Mouse (Mus musculus): ENCODE results near the gene Fam161a. TPM values are rescaled to one million over a fixed set of nuclear protein-coding genes. Genes with fewer than 3 reads are reported as not detected.

The Fam161a gene
- 1 to 10 TPM; 1.8 to 2.8 TPM for total RNA-seq (2021)
- long read RNA-seq, experiment 1, partial matches to known transcripts = 1 of 1 reads
- long read RNA-seq, experiment 1, other reads (novel, unspliced or antisense) = 0 of 1 reads
- long read RNA-seq, experiment 2, partial matches to known transcripts = 1 of 3 reads
- long read RNA-seq, experiment 2, other reads (novel, unspliced or antisense) = 2 of 3 reads

DNA sequence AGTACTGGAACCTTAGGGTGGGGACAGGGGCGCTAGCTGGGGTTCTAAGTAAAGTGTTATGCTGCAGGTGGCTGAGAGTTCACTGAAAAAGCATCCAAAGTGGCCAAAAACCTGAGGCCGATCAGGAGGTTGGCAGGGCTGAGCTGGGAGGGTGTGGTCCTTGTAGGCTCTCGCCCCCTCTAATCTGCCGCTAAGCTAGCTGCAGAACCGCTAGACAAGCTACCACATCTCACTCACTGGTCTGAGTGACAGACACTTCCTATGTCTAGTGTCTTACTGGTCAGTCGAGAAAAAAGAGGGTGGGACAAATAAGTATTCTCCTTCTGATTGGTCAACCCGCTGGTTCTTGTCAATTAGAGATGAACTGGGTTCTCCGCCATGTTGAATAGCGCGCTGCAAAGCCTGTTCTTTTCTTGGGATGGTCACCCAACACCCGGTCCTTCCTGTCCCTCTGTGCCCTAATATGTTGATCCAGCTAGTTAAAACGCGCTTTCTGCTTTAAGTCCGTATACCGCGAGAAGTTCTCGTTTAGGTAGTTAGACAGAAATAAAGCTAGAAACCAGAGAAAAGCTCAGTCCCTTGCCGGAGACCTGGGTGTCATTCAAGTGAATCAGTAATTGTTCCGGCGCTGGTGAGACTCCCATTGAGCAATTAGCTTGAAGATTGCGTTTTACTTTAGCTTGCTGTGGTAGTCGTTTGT is at the start of gene Fam161a:
Gene Fam161a (plus strand): TSS at position 51 of the 700 bp plus-strand sequence.
- intact Hi-C loops (cut with DNase I) = loop anchor here (5.0 kb wide), 1 partner anchor 145 kb away; no protein-coding TSS in a partner anchor
- peak; percentile 52 to 54 for DNase-seq

DNA sequence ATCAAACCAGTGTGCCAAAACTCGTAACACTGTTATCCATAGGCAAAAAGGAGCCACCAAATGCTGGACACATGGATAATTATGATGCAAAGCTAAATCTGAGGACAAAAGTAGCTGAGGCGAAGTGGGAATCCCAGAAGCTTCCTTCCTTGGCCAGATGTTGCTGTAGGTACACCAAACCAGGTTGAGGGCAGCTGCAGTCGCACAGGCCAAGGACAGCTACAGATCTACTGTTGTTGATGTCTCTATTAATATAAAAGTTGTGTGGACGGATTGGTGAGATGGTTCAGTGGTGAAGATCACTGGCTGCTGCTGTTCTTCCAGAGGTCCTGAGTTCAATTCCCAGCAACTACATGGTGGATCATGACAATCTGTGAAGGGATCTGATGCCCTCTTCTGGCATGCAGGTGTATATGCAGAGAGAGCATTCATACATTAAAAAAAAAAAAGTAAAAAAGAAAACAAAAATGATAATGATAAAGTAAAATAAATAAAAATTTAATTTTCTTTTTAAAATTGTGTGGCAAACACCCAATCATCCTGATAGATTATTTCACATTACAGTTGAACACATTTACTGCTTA is 49.4 kb upstream of the Fam161a start:
- intact Hi-C loops (cut with DNase I) = loop anchor here (2.0 kb wide), 1 partner anchor 325 kb away; no protein-coding TSS in a partner anchor
- DNase-seq = no peak

DNA sequence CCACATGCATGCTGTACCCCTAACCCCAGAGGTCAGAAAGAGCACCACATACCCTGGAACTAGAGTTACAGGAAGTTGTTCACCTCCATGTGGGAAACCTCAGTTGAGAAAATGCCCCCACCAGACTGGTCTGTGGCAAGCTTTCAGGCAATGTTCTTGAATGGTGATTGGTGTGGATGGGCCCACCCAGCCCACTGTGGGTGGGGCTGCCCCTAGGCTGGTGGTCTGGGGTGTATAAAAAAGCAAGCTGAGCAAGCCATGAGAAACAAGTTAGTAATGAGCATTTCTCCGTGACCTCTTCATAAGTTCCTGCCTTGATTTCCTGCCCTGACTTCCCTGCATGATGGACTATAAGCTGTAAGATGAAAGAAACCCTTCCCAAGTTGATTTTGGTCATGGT is 45.2 kb upstream of the Fam161a start:
- no peak for DNase-seq
- intact Hi-C loops (cut with DNase I) = loop anchor here (10.0 kb wide), 1 partner anchor 727 kb away; no protein-coding TSS in a partner anchor

DNA sequence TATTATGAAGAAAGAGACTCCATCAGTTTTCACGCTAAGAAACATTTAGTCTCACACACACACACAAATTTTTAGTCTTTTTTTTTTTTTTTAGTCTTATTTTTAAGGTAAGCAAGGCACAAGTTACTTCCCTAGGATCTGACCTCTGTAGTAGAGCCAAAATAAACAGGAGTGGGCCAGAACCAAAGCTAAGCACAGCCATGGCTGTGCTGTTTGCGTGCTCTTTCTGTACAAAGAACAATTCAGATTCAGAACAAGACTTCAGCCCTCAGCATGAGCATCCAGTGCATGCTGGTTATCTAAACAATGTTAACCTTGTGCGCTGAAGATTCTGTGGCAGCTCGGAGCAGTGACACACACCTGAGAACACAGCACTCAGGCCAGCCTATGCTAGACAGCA is 42.9 kb upstream of the Fam161a start:
- no peak for DNase-seq
- intact Hi-C loops (cut with DNase I) = loop anchor here (10.0 kb wide), 1 partner anchor 730 kb away; no protein-coding TSS in a partner anchor

DNA sequence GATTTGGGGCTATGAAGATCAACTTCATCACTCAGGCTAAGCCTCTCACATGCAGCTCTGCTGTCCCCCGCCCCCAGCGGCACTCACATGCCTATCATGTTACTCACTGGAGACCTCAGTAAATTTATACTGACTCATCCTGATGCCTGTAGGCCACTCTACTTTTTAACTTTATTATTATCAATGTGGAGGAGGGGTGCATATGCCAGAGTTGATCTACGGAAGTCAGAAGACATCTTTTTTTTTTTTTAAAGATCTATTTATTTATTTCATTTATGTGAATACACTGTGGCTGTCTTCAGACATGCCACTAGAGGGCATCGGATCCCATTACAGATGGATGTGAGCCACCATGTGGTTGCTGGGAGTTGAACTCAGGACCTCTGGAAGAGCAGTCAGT is 41.8 kb upstream of the Fam161a start:
- DNase-seq = no peak
- intact Hi-C loops (cut with DNase I) = loop anchor here (10.0 kb wide), 1 partner anchor 731 kb away; no protein-coding TSS in a partner anchor

DNA sequence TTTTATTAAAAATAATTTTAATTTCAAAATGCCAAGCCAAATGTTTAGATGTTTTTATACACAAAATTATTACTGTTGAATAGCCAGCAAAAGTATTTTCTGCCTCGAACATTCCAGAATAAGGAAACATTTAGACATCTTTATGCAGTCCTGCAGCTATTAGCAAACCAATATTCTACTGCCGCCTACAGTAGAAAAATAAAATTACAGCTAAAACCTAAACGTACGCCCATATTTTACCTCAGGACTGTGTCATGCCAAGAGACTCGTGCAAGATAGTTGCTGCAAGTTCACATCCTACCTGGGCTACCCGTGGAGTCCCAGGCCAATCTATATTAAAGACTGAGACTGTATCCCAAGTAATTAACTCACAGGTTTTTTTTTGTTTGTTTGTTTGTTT is 37.8 kb upstream of the Fam161a start:
- intact Hi-C loops (cut with DNase I) = loop anchor here (10.0 kb wide), 1 partner anchor 735 kb away; no protein-coding TSS in a partner anchor
- no peak for DNase-seq

DNA sequence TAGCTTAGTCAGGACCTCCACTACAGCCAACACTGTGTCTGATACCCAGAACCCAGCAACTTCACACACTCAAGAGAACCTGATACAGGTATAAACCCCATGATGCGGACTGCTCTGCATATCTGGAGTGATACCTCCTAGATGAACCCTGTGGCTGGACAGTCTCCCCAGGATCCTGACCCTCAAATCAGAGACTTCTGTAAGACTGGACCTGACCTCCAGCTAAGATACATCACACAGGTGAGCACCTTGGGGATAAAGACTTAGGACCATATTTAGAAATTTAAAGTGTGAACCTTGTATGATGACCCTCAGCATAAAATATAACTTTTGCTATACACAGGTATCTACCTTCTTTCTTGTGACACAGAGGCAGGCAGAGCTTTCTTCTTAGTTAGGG is 36.8 kb upstream of the Fam161a start:
- no peak for DNase-seq
- intact Hi-C loops (cut with DNase I) = loop anchor here (5.0 kb wide), 1 partner anchor 338 kb away; no protein-coding TSS in a partner anchor

DNA sequence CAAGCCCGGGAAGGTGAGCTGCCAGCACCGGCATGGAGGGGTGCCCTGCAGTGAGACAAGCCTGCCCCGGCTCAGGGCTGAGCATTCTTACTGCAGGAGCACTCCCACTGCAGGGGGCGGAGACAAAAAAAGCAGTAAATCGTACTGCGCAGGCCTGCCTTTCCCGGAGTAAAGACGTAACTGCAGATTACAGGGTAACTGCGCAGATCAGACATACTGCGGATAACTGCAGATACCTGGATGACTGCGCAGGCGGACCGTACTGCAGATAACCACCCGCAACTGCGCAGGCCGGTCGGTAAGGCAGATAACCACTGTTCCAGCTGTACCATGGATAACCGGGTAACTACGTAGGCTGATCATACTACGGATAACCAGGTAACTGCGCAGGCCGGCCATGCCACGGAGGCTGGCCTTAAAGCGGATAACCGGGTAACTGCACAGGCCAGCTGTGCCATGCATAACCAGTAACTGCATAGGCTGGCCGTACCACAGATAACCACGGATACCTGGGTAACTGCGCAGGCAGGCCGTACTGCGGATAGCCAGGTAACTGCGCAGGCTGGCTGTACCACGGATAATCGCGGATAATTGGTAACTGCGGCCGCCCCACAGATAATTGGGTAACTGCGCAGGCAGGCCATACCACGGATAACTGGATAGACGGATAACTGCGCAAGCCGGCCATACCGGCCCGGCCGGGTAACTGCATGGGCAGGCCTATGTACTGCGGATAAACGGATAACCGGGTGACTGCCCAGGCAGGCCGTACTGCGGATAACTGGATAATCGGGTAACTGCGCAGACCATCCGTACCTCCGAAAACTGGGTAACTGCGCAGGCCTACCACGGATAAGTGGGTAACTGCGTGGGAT is 35.3 kb upstream of the Fam161a start, which contains the start of gene Zrsr1:
Gene Zrsr1 (plus strand): TSS at position 171 of the 875 bp plus-strand sequence.
- intact Hi-C loops (cut with DNase I) = loop anchor here (5.0 kb wide), 1 partner anchor 340 kb away; no protein-coding TSS in a partner anchor
- DNase-seq = peak; percentile 25 to 29

DNA sequence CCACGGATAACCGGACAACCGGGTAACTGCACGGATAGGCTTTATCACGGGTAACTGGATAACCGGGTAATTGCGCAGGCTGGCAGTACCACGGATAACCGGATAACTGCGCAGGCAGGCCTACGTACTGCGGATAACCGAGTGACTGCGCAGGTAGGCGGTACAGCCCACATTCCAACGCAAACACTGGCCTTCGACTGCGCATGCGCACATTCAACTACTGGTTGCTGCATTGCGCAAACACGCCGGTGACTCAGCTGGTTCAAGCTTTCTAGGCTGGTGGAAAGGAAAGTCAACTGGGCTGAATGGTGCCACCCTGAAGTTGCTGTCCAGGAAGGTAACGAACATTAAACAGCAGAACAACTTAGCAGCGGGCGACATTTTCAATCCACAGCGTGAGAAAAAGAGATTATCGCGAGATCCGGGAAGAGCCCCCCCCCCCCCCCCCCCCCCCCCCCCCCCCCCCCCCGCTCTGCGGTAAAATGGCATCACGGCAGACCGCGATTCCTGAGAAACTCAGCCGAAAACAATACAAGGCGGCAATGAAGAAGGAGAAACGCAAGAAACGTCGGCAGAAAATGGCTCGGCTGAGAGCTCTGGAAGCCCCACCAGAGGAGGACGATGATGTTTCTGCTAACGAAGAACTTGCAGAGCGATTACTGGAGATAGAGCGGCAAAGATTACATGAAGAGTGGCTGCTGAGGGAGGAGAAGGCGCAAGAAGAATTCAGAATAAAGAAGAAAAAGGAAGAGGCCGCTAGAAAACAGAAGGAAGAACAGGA is 34.4 kb upstream of the Fam161a start:
- DNase-seq = peak; percentile 69 to 82
- intact Hi-C loops (cut with DNase I) = loop anchor here (5.0 kb wide), 1 partner anchor 341 kb away; no protein-coding TSS in a partner anchor

DNA sequence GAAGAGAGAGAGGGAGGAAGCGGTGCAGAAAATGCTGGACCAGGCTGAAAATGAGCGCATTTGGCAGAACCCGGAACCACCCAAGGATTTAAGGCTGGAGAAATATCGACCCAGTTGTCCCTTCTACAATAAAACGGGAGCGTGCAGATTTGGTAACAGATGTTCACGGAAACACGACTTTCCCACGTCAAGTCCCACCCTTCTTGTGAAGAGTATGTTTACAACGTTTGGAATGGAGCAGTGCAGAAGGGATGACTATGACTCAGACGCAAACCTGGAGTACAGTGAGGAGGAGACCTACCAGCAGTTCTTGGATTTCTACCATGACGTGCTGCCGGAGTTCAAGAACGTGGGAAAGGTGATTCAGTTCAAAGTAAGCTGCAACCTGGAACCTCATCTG is 33.7 kb upstream of the Fam161a start:
- intact Hi-C loops (cut with DNase I) = loop anchor here (5.0 kb wide), 1 partner anchor 341 kb away; no protein-coding TSS in a partner anchor

DNA sequence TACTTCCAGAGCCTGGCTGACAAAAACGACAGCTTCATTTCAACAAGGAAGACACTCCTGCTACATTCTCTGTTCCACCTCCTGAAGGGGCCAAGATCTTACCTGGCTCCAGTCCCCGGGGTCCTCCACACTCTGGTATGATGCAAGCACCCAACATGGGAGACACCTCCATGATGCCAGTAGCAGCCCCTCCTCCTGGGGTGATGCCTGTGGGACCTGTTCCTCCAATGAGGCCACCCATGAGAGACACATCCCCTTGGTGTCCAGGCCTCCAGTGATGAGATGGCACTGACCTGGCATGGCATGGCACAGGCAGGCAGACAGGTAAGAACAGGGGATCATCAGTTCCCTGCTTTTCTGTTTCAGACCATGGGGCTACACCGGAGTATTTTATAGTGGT is 29.1 kb upstream of the Fam161a start:
- intact Hi-C loops (cut with DNase I) = no loop called here

More for the DNA sequence above, 33.7 kb upstream of the Fam161a start:
- no peak for DNase-seq

DNA sequence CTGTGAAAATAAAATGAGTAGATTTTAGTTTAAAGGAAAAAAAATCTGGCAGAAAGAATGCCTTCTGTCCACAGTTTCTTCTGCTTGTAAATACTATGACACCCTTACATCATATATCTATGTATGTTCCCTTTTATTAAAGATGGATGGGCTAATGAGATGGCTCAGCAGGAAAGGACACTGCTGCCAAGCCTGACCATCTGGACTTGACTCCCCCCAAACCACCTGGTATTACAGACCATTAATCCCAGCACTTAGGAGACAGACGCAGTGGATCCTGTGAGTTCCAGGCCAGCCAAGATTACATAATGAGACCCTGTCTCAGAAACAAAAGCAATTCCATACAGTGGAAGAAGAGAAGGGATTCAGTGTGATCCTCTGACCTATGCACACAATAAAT is 28.6 kb upstream of the Fam161a start:
- no peak for DNase-seq
- intact Hi-C loops (cut with DNase I) = no loop called here

More for the DNA sequence above, 29.1 kb upstream of the Fam161a start:
- DNase-seq = no peak

DNA sequence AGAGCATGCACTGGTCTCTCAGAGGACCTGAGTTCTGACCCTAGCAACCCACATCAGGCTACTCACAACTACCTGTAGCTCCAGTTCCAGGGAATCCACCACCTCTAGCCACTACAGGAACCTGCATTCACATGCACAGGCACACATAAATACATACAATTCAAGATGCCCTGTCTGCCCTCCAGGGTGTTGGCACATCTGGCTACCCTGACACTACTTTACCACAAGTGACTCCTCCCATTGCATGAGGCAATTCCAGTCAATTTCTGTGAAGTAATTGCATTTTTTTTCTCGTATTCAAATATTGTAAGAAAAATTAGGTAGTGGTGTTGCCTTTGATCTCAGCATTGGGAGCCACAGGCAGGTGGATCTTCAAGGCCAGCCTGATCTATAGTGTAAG is 28.1 kb upstream of the Fam161a start:
- no peak for DNase-seq
- intact Hi-C loops (cut with DNase I) = no loop called here

DNA sequence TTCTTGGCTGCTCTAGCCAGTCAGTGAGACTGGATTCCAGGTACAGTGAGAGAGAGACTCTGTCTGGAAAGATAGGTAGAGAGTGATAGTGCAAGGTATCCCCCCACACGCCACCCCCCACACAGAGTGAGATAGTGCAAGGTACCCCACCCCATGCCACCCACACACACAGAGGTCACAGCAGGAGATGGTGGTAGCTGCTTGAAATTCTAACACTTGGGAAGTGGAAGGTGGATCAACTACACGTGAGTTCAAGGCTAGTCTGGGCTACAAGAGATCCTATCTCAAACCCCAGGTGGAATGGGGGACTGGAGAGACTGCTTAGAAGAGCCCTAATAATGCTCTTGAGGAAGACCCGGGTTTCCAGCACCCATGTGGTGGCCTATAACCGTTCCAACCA is 26.3 kb upstream of the Fam161a start:
- no peak for DNase-seq
- intact Hi-C loops (cut with DNase I) = loop anchor here (2.0 kb wide), 1 partner anchor 278 kb away; no protein-coding TSS in a partner anchor

DNA sequence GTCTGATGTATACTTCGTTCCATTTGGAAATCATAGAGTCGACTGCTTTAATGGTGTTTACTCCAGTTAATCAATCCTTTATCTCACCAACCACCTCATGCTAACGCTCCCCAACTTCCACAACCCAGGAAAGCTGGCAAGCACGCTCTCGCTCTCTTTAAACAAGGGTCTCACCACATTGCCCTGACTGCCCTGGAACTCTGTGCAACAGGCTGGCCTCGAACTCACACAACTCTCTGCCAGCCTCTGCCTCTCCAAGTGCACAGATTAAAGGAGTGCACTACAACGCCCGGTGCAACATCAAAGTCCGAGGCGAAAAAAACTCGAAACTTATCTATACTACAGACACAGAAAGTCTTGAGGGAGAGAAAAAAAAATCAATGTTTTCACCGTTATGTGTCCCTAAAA is 25.8 kb upstream of the Fam161a start:
- DNase-seq = no peak
- intact Hi-C loops (cut with DNase I) = loop anchor here (2.0 kb wide), 1 partner anchor 277 kb away; no protein-coding TSS in a partner anchor

DNA sequence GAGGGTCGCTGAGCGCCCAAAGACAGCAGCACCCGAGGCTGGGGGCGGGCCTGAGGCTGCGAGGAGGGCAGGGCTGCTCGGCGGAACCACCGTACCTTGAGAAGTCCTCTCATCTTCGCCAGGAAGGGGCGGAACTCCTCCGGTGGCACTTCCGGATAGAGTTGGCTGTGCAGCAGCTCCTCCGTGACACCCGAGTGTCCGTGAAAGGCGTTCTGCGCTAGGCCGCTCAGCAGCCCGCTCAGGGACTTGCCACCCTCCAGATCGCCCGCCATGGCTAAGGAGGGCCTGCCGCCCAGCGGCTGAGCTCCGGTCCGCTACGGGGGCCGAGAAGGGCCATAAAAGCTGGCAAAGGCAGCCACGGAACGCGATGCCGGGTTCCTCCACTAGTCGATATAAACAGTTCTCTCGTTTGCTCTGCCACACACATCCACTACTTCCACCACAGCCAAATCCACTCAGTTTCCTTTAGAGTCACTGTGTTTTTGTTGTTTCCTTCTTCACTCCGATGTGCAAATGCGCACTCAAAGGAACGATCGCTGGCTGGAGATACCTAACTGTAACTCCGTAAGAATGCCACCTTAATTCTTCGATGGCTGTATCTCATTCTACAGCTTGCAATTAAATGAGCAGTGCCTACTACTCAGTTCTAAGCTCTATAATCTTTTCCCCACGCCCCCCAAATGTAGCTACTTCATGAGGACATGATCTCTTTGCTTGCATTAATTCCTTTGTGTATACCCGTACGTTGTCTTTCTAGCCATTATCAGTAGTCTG is 25.2 kb upstream of the Fam161a start, which contains the start of the genes Gm28048 and Commd1:
Gene Gm28048 (minus strand): TSS at position 107 of the 774 bp plus-strand sequence.
Gene Commd1 (minus strand): TSS at position 399 of the 774 bp plus-strand sequence.
- peak; percentile 98 for DNase-seq
- intact Hi-C loops (cut with DNase I) = loop anchor here (2.0 kb wide), 1 partner anchor 277 kb away; no protein-coding TSS in a partner anchor

DNA sequence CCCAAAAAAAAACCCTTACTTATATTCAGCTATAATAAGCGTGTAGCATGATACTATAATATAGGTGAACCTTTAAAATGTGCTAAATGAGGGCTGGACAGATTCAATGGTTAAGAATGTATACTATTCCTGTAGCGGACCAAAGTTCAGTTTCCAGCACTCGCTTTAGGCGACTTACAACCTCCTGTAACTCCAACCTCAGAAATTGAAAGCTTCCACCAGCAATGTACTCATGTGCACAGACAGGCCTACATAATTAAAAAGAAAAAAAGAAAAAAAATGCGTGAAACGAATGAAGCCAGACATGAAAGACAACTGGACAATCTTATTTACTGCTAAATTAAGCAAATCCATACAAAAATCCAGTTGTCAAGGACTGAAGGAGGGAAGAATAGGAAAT is 24.5 kb upstream of the Fam161a start:
- no peak for DNase-seq
- intact Hi-C loops (cut with DNase I) = no loop called here

DNA sequence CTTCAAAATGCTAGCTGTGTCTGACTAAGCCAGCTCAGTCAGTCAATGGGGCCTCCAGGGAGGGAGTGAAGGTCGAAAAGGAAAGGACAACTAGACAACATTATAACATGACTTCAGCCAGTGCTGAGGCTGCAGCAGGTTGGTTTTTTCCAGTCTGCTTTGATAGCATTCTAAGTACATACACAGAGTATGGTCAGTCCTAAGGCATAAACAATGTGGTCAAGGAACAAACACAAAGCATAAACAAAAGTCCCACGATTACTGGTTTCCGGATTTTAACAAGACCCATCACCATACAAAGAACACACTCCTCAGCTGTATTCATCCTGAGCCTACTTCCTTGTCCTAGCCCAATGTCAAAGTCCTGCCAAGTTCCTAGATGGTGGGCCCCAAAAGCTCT is 21.8 kb upstream of the Fam161a start:
- DNase-seq = no peak
- intact Hi-C loops (cut with DNase I) = no loop called here

Measured in gastrocnemius, postnatal 36 days (tissue).